Mouse (Mus musculus): ENCODE results near the gene Ddx60. TPM values are rescaled to one million over a fixed set of nuclear protein-coding genes. Genes with fewer than 3 reads are reported as not detected.

Ddx60 gene
- total RNA-seq (2023), result 10 to 100 TPM; 31.2 to 32.8 TPM

DNA sequence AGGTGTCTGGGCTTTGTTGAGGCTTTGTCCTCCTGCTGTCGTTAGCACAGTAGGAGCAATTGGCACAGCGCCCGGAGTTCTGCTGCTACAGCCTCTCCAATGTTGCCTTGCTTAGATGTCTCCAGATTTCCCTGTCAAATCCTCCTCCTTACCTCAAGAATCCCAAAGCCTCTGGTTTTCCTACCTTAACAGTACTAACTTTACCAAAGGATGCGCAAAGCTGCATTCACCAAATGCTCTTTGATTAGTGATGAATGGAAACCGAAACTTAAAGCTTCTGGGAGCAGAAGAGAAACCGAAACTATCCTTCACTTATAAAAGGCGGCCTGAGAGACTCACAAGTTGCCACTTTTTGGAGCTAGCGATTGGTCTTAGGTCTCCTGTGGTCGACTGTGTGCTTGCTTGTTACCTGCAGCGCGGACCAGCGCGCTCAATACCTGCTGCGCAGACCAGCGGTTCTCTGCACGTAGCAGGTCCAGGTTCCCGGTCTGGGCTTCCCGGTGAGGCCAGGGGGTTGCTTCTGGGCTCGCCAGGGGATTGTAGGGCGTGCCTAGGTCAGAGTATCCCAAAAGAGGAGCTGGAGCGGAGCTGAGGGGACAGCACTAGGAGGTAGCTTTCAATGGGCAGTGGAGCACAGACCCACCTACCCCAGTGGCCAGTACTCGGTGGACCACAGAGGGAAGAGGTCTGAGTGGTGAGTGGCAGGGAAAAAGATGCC lies at the start of gene Ddx60:
Gene Ddx60 (plus strand): TSS at position 311 of the 718 bp plus-strand sequence.

DNA sequence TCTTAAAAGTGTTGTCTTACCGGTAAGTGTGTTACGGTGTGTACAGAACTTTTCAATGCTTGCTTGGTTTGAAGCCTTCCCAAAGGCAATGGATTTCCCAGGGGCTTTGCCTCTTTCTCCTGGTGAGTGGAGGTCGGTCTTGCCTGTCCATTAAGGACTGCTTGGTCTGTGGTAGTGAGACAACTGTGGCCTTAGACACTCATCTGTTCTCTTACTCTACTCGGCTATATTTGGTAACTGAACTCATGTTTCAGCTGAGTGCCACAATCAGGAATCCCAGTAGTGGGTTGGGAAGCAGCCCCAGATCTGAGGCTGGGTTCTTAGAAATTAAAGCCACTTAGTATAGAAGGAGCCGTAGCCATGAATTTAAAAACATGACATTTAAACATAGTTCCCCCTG lies 25.4 kb upstream of the Ddx60 start, which contains the start of gene Palld:
Gene Palld (minus strand): TSS at position 170 of the 400 bp plus-strand sequence.

Other genes with a start within 250 kb of the Ddx60 start
- gene Palld, start 25.4 kb upstream of the Ddx60 start, total RNA-seq (2023), result 1 to 10 TPM; 6.7 to 7.0 TPM
- not detected for gene Anxa10, start 195.1 kb downstream of the Ddx60 start, total RNA-seq (2023)